Mouse (Mus musculus) bone marrow macrophage, adult 2 months (primary cell): ENCODE measurements at regions not wholly inside any gene's neighbourhood (a gene's known extent, or its start where the extent isn't known, plus 50 kb on each side); places are given as distances from the start of the nearest gene placed in this dataset.

Experiments
- H3K27ac ChIP-seq: 2 replicates; pipeline ENCODE4 v1.5.1; 2012; ENCODE audit warnings: low read depth, low read length; ENCODE audit not compliant: insufficient read depth
- H3K4me1 ChIP-seq: 2 replicates; pipeline ENCODE4 v1.6.1; 2012; ENCODE audit warnings: low read length; ENCODE audit not compliant: control insufficient read depth, insufficient read depth
- H3K4me3 ChIP-seq: 2 replicates; pipeline ENCODE4 v1.5.1; 2012; ENCODE audit warnings: mild to moderate bottlenecking, low read length, moderate library complexity; ENCODE audit not compliant: insufficient read depth
- CTCF ChIP-seq: IDR thresholded peaks from 2 replicates; pipeline ENCODE4 v1.5.1; 2012; ENCODE audit warnings: low read depth, mild to moderate bottlenecking, low read length, moderate library complexity
- POLR2A ChIP-seq: IDR thresholded peaks from 2 replicates; pipeline ENCODE4 v1.6.1; 2012; ENCODE audit warnings: mild to moderate bottlenecking, low read depth, low read length, borderline replicate concordance

GRCm38 (mm10) chr1:61419839-61420238, 218.8 kb upstream of the Pard3b start:
- Histone ChIP-seq H3K4me1 (no peaks in the 10 kb centered on the region), H3K4me3 (no peak overlapping the region), H3K27ac (no peak overlapping the region)
- TF ChIP-seq CTCF: no peak
- no peak for TF ChIP-seq POLR2A

GRCm38 (mm10) chr1:61423253-61423652, 215.4 kb upstream of the Pard3b start:
- Histone ChIP-seq H3K4me3 (no peak overlapping the region), H3K27ac (no peak overlapping the region), H3K4me1 (no peaks in the 10 kb centered on the region)
- TF ChIP-seq CTCF (no peak), POLR2A (no peak)

- Histone ChIP-seq H3K4me3 (no peak overlapping the region), H3K27ac (no peak overlapping the region), H3K4me1 (no peaks in the 10 kb centered on the region)
- no peak for TF ChIP-seq POLR2A
- TF ChIP-seq CTCF: no peak
Observed at GRCm38 (mm10) chr1:61428706-61429501, 209.7 kb upstream of the Pard3b start.

- TF ChIP-seq POLR2A (no peak), CTCF (no peak)
- Histone ChIP-seq H3K27ac (no peak overlapping the region), H3K4me3 (no peak overlapping the region), H3K4me1 (no peaks in the 10 kb centered on the region)
Observed at GRCm38 (mm10) chr1:61437603-61438002, 201.0 kb upstream of the Pard3b start.

GRCm38 (mm10) chr1:61461435-61461834, 177.2 kb upstream of the Pard3b start:
- Histone ChIP-seq H3K27ac (no peak overlapping the region), H3K4me1 (no peaks in the 10 kb centered on the region), H3K4me3 (no peak overlapping the region)
- TF ChIP-seq CTCF: no peak

- H3K27ac ChIP-seq: no peak overlapping the region
- no peak for TF ChIP-seq CTCF
- no peak for TF ChIP-seq POLR2A
- no peak overlapping the region for H3K4me3 ChIP-seq
- H3K4me1 ChIP-seq: no peaks in the 10 kb centered on the region
Observed at GRCm38 (mm10) chr1:61470617-61471214, 167.9 kb upstream of the Pard3b start.

- Histone ChIP-seq H3K4me1 (no peaks in the 10 kb centered on the region), H3K27ac (no peak overlapping the region), H3K4me3 (no peak overlapping the region)
- TF ChIP-seq CTCF (no peak), POLR2A (no peak)
Observed at GRCm38 (mm10) chr1:61471779-61472578, 166.6 kb upstream of the Pard3b start.

GRCm38 (mm10) chr1:61472579-61473242, 165.9 kb upstream of the Pard3b start:
- Histone ChIP-seq H3K4me1 (no peaks in the 10 kb centered on the region), H3K27ac (no peak overlapping the region), H3K4me3 (no peak overlapping the region)
- TF ChIP-seq POLR2A (no peak), CTCF (no peak)

- no peak for TF ChIP-seq POLR2A
Observed at GRCm38 (mm10) chr1:61485459-61485858, 153.2 kb upstream of the Pard3b start.

GRCm38 (mm10) chr1:61524886-61525285, 113.7 kb upstream of the Pard3b start:
- no peaks in the 10 kb centered on the region for H3K4me1 ChIP-seq
- H3K27ac ChIP-seq: no peak overlapping the region
- H3K4me3 ChIP-seq: no peak overlapping the region
- TF ChIP-seq POLR2A: no peak
- no peak for TF ChIP-seq CTCF

More at GRCm38 (mm10) chr1:61485459-61485858, 153.2 kb upstream of the Pard3b start:
- Histone ChIP-seq H3K4me1 (no peaks in the 10 kb centered on the region), H3K27ac (no peak overlapping the region), H3K4me3 (no peak overlapping the region)
